Mouse (Mus musculus): ENCODE data around the gene Gch1.

GRCm38 (mm10) chr14:47188475-47188847, 752 bp downstream of the Gch1 start:
- TF ChIP-seq EP300 (optimal IDR thresholded peaks at IDR 0.05) (no peak), CTCF (IDR thresholded peaks at IDR 0.05; ENCODE audit: low read depth) (no peak)
